ENCODE assay signal across 24 mouse cellular contexts in genomic region chr5:18318846-18319245, GRCm38 (mm10).
"Had no signal": no experiment of that assay in that cellular context is flagged by ENCODE, and none has a peak within 500 bp of the region (broad histone marks: within the 10 kb centered on the region; RNA-seq: fewer than 3 reads in every experiment).

No protein-coding gene starts in this region.

- H3K4me1 ChIP-seq: limb, embryonic 12.5 days; limb, embryonic 15.5 days; lung, embryonic 15.5 days; megakaryocyte, embryonic 14.5 days; neural tube, embryonic 13.5 days; stomach, embryonic 15.5 days had no signal

- H3K4me3 ChIP-seq: layer of hippocampus, adult 2 months; left cerebral cortex, adult 2 months; limb, embryonic 12.5 days; limb, embryonic 15.5 days; lung, embryonic 15.5 days; megakaryocyte, embryonic 14.5 days; midbrain, embryonic 10.5 days; midbrain, embryonic 13.5 days; myocyte; neural tube, embryonic 13.5 days; stomach, embryonic 15.5 days had no signal

- H3K9me3 ChIP-seq: limb, embryonic 12.5 days; limb, embryonic 15.5 days; lung, embryonic 15.5 days; midbrain, embryonic 13.5 days; neural tube, embryonic 13.5 days; stomach, embryonic 15.5 days had no signal

- H3K27me3 ChIP-seq: limb, embryonic 12.5 days; limb, embryonic 15.5 days; lung, embryonic 15.5 days; megakaryocyte, embryonic 14.5 days; midbrain, embryonic 13.5 days; neural tube, embryonic 13.5 days; stomach, embryonic 15.5 days had no signal

- H3K9ac ChIP-seq: limb, embryonic 12.5 days; limb, embryonic 15.5 days; liver, embryonic 14.5 days; liver, postnatal 0 days; lung, embryonic 15.5 days; midbrain, embryonic 13.5 days; neural tube, embryonic 13.5 days; stomach, embryonic 15.5 days had no signal

- ATAC-seq: liver, postnatal 0 days; midbrain, embryonic 13.5 days; midbrain, embryonic 16.5 days had no signal

- H3K4me2 ChIP-seq: limb, embryonic 12.5 days; limb, embryonic 15.5 days; liver, embryonic 11.5 days; lung, embryonic 15.5 days; midbrain, embryonic 13.5 days; neural tube, embryonic 13.5 days; stomach, embryonic 15.5 days had no signal

- DNase-seq: kidney, postnatal 25 days; layer of hippocampus, adult 9-11 months; liver, postnatal 0 days; lung, postnatal 10 days; lung, postnatal 36 days; retina, postnatal 1 day; right cerebral cortex, postnatal 25 days; spleen, adult 18-20 months; thymus, postnatal 36 days had no signal

- H3K36me3 ChIP-seq: limb, embryonic 12.5 days; limb, embryonic 15.5 days; lung, embryonic 15.5 days; midbrain, embryonic 10.5 days; midbrain, embryonic 13.5 days; neural tube, embryonic 13.5 days; stomach, embryonic 15.5 days had no signal

- H3K27ac ChIP-seq: kidney, postnatal 0 days; layer of hippocampus, adult 2 months; left cerebral cortex, adult 2 months; limb, embryonic 12.5 days; limb, embryonic 15.5 days; liver, embryonic 14.5 days; lung, embryonic 15.5 days; midbrain, embryonic 10.5 days; midbrain, embryonic 13.5 days; neural tube, embryonic 13.5 days; stomach, embryonic 15.5 days had no signal
